Mouse (Mus musculus) MEL (cell line): ENCODE measurements around the gene Trmt10c. TPM values are rescaled to one million over a fixed set of nuclear protein-coding genes. Genes with fewer than 3 reads are reported as not detected.
A peak's percentile ranks its signal among the peaks of the same experiment; 100 is the strongest.

Experiments
- DNase-seq: peaks from one replicate; pipeline ENCODE4 v3.0.0; 2011; ENCODE audit warnings: low read depth, low spot score
- H3K27ac ChIP-seq: 2 replicates; pipeline ENCODE4 v1.5.1; 2012; ENCODE audit warnings: low read depth, mild to moderate bottlenecking, control low read depth, low read length, moderate library complexity; ENCODE audit not compliant: control insufficient read depth
- H3K27me3 ChIP-seq, 2 experiments: fragments of 150-350 bp in 1 of 2; sonication (generic) in 1 of 2; 2 replicates each; pipeline ENCODE4 v1.6.1; 2012; ENCODE audit warnings: low read length in 2 of 2, mild to moderate bottlenecking in 2 of 2, improper control_type of control experiment in 1 of 2, moderate library complexity in 1 of 2; ENCODE audit not compliant: insufficient read depth in 2 of 2, control insufficient read depth in 1 of 2
- H3K36me3 ChIP-seq, 2 experiments: 2 replicates each; pipeline ENCODE4 v1.6.1; 2012 to 2014; ENCODE audit warnings: low read length in 2 of 2, improper control_type of control experiment in 1 of 2, inconsistent platforms in 1 of 2, mild to moderate bottlenecking in 1 of 2; ENCODE audit not compliant: insufficient read depth in 2 of 2, control insufficient read depth in 1 of 2
- H3K4me1 ChIP-seq, 2 experiments: fragments of 150-350 bp in 1 of 2; sonication (generic) in 1 of 2; 2 replicates each; pipeline ENCODE4 v1.6.1; 2012; ENCODE audit warnings: low read length in 2 of 2, improper control_type of control experiment in 1 of 2, mild to moderate bottlenecking in 1 of 2; ENCODE audit not compliant: insufficient read depth in 2 of 2, control insufficient read depth in 1 of 2
- H3K4me3 ChIP-seq, 2 experiments: fragments of 150-350 bp in 1 of 2; sonication (generic) in 1 of 2; 2 replicates each; pipeline ENCODE4 v1.5.1; 2012; ENCODE audit warnings: low read depth in 2 of 2, low read length in 2 of 2, mild to moderate bottlenecking in 2 of 2, moderate library complexity in 2 of 2, control low read depth in 1 of 2, improper control_type of control experiment in 1 of 2; ENCODE audit not compliant: control insufficient read depth in 1 of 2, insufficient read depth in 1 of 2
- H3K79me2 ChIP-seq: 2 replicates; pipeline ENCODE4 v1.6.1; 2012; ENCODE audit warnings: mild to moderate bottlenecking, low read length, moderate library complexity; ENCODE audit not compliant: control insufficient read depth, poor library complexity, insufficient read depth
- H3K9ac ChIP-seq: 2 replicates; pipeline ENCODE4 v1.6.1; 2012; ENCODE audit warnings: low read depth, mild to moderate bottlenecking, control low read depth, low read length, moderate library complexity; ENCODE audit not compliant: control insufficient read depth, poor library complexity, severe bottlenecking
- H3K9me3 ChIP-seq: fragments of 150-350 bp; sonication (generic); replicated peaks from 2 replicates; pipeline ENCODE4 v1.6.1; 2012; ENCODE audit warnings: mild to moderate bottlenecking, low read length, improper control_type of control experiment, moderate library complexity; ENCODE audit not compliant: insufficient read depth
- BHLHE40 ChIP-seq: IDR thresholded peaks from 2 replicates; pipeline ENCODE4 v1.6.1; 2012; ENCODE audit warnings: low read depth, mild to moderate bottlenecking, inconsistent platforms, low read length, improper control_type of control experiment, borderline replicate concordance
- CHD1 ChIP-seq: IDR thresholded peaks from 2 replicates; pipeline ENCODE4 v1.6.1; 2012; ENCODE audit warnings: low read depth, mild to moderate bottlenecking, inconsistent platforms, low read length, improper control_type of control experiment
- CTCF ChIP-seq, 3 experiments: IDR thresholded peaks in 2 of 3; conservative IDR thresholded peaks in 1 of 3; 2 replicates each; pipeline ENCODE4 v1.5.1; 2011 to 2012; ENCODE audit warnings: low read length in 3 of 3, low read depth in 2 of 3, mild to moderate bottlenecking in 2 of 3, improper control_type of control experiment in 1 of 3, inconsistent platforms in 1 of 3, mixed read lengths in 1 of 3, moderate library complexity in 1 of 3; ENCODE audit not compliant: control insufficient read depth in 1 of 3, insufficient read depth in 1 of 3, poor library complexity in 1 of 3, severe bottlenecking in 1 of 3
- E2F4 ChIP-seq: IDR thresholded peaks from 2 replicates; pipeline ENCODE4 v1.6.1; 2011; ENCODE audit warnings: low read depth, low read length, improper control_type of control experiment, borderline replicate concordance
- ELF1 ChIP-seq: IDR thresholded peaks from 2 replicates; pipeline ENCODE4 v1.6.1; 2014; ENCODE audit warnings: low read depth, mild to moderate bottlenecking, inconsistent platforms, low read length, improper control_type of control experiment, moderate library complexity
- EP300 ChIP-seq, 2 experiments: IDR thresholded peaks; 2 replicates each; pipeline ENCODE4 v1.6.1; 2011; ENCODE audit warnings: improper control_type of control experiment in 2 of 2, low read length in 2 of 2, low read depth in 1 of 2, mild to moderate bottlenecking in 1 of 2
- GABPA ChIP-seq: IDR thresholded peaks from 2 replicates; pipeline ENCODE4 v1.6.1; 2012; ENCODE audit warnings: low read depth, mild to moderate bottlenecking, inconsistent platforms, low read length, improper control_type of control experiment, moderate library complexity
- GATA1 ChIP-seq: IDR thresholded peaks from 2 replicates; pipeline ENCODE4 v1.6.1; 2011; ENCODE audit warnings: low read depth, low read length, improper control_type of control experiment
- HCFC1 ChIP-seq: IDR thresholded peaks from 2 replicates; pipeline ENCODE4 v1.6.1; 2012; ENCODE audit warnings: low read depth, mild to moderate bottlenecking, inconsistent platforms, low read length, improper control_type of control experiment, moderate library complexity
- JUND ChIP-seq: IDR thresholded peaks from 2 replicates; pipeline ENCODE4 v1.6.1; 2011; ENCODE audit warnings: low read depth, mild to moderate bottlenecking, improper control_type of control experiment, low read length
- KAT2A ChIP-seq: conservative IDR thresholded peaks from 2 replicates; pipeline ENCODE4 v1.6.1; 2012; ENCODE audit warnings: low read depth, low read length, improper control_type of control experiment, inconsistent platforms
- MAFK ChIP-seq: IDR thresholded peaks from 2 replicates; pipeline ENCODE4 v1.6.1; 2011; ENCODE audit warnings: low read depth, mild to moderate bottlenecking, low read length, improper control_type of control experiment, borderline replicate concordance
- MAX ChIP-seq: IDR thresholded peaks from 2 replicates; pipeline ENCODE4 v1.6.1; 2011; ENCODE audit warnings: low read length, improper control_type of control experiment
- MAZ ChIP-seq: IDR thresholded peaks from 2 replicates; pipeline ENCODE4 v1.6.1; 2012; ENCODE audit warnings: low read depth, mild to moderate bottlenecking, inconsistent platforms, low read length, improper control_type of control experiment
- MEF2A ChIP-seq: IDR thresholded peaks from 2 replicates; pipeline ENCODE4 v1.6.1; 2014; ENCODE audit warnings: low read depth, mild to moderate bottlenecking, inconsistent platforms, low read length, improper control_type of control experiment; ENCODE audit not compliant: poor library complexity, insufficient replicate concordance, severe bottlenecking; ENCODE audit errors: extremely low read depth
- MXI1 ChIP-seq: IDR thresholded peaks from 2 replicates; pipeline ENCODE4 v1.6.1; 2011; ENCODE audit warnings: mild to moderate bottlenecking, low read depth, low read length, improper control_type of control experiment
- MYB ChIP-seq: IDR thresholded peaks from 2 replicates; pipeline ENCODE4 v1.6.1; 2011; ENCODE audit warnings: mild to moderate bottlenecking, low read depth, low read length, improper control_type of control experiment
- MYC ChIP-seq: IDR thresholded peaks from 2 replicates; pipeline ENCODE4 v1.6.1; 2011; ENCODE audit warnings: low read depth, mild to moderate bottlenecking, low read length, improper control_type of control experiment, moderate library complexity
- NELFE ChIP-seq: IDR thresholded peaks from 2 replicates; pipeline ENCODE4 v1.6.1; 2011; ENCODE audit warnings: low read depth, low read length, improper control_type of control experiment
- NRF1 ChIP-seq: IDR thresholded peaks from 2 replicates; pipeline ENCODE4 v1.6.1; 2014; ENCODE audit warnings: low read depth, mild to moderate bottlenecking, inconsistent platforms, low read length, improper control_type of control experiment, moderate library complexity; ENCODE audit not compliant: poor library complexity, insufficient read depth, severe bottlenecking
- POLR2A ChIP-seq, 2 experiments: IDR thresholded peaks; 2 replicates each; pipeline ENCODE4 v1.6.1; 2011 to 2012; ENCODE audit warnings: low read length in 2 of 2, mild to moderate bottlenecking in 2 of 2, control low read depth in 1 of 2, improper control_type of control experiment in 1 of 2, low read depth in 1 of 2, moderate library complexity in 1 of 2; ENCODE audit not compliant: control insufficient read depth in 1 of 2, insufficient read depth in 1 of 2, poor library complexity in 1 of 2
- POLR2AphosphoS2 ChIP-seq: IDR thresholded peaks from 2 replicates; pipeline ENCODE4 v1.6.1; 2011; ENCODE audit warnings: low read length, improper control_type of control experiment
- POLR2AphosphoS5 ChIP-seq: IDR thresholded peaks from 2 replicates; pipeline ENCODE4 v1.6.1; 2012; ENCODE audit warnings: low read depth, borderline replicate concordance, mild to moderate bottlenecking, inconsistent platforms, low read length, moderate library complexity, mixed read lengths
- RAD21 ChIP-seq: IDR thresholded peaks from 2 replicates; pipeline ENCODE4 v1.6.1; 2011; ENCODE audit warnings: mild to moderate bottlenecking, low read depth, low read length, improper control_type of control experiment
- RCOR1 ChIP-seq: IDR thresholded peaks from 2 replicates; pipeline ENCODE4 v1.6.1; 2012; ENCODE audit warnings: low read depth, mild to moderate bottlenecking, inconsistent platforms, low read length, improper control_type of control experiment
- SIN3A ChIP-seq: IDR thresholded peaks from 2 replicates; pipeline ENCODE4 v1.6.1; 2012; ENCODE audit warnings: low read length, improper control_type of control experiment, inconsistent platforms
- SMC3 ChIP-seq: IDR thresholded peaks from 2 replicates; pipeline ENCODE4 v1.6.1; 2011; ENCODE audit warnings: low read depth, low read length, improper control_type of control experiment
- TBP ChIP-seq: IDR thresholded peaks from 2 replicates; pipeline ENCODE4 v1.8.0; 2011; ENCODE audit warnings: low read depth, low read length, improper control_type of control experiment
- TCF12 ChIP-seq: IDR thresholded peaks from 2 replicates; pipeline ENCODE4 v1.6.1; 2014; ENCODE audit warnings: low read depth, mild to moderate bottlenecking, inconsistent platforms, low read length, improper control_type of control experiment, moderate library complexity
- UBTF ChIP-seq: IDR thresholded peaks from 2 replicates; pipeline ENCODE4 v1.6.1; 2012; ENCODE audit warnings: low read depth, mild to moderate bottlenecking, inconsistent platforms, low read length, improper control_type of control experiment, moderate library complexity, borderline replicate concordance; ENCODE audit not compliant: insufficient read depth
- USF2 ChIP-seq, 2 experiments: IDR thresholded peaks; 2 replicates each; pipeline ENCODE4 v1.6.1; 2011 to 2012; ENCODE audit warnings: improper control_type of control experiment in 2 of 2, low read length in 2 of 2, borderline replicate concordance in 1 of 2, inconsistent platforms in 1 of 2, low read depth in 1 of 2, mild to moderate bottlenecking in 1 of 2; ENCODE audit not compliant: insufficient read depth in 1 of 2
- ZC3H11A ChIP-seq: IDR thresholded peaks from 2 replicates; pipeline ENCODE4 v1.6.1; 2012; ENCODE audit warnings: low read depth, mild to moderate bottlenecking, inconsistent platforms, low read length, improper control_type of control experiment
- ZMIZ1 ChIP-seq: IDR thresholded peaks from 2 replicates; pipeline ENCODE4 v1.6.1; 2012; ENCODE audit warnings: low read depth, mild to moderate bottlenecking, inconsistent platforms, low read length, improper control_type of control experiment, moderate library complexity
- ZNF384 ChIP-seq: IDR thresholded peaks from 2 replicates; pipeline ENCODE4 v1.6.1; 2012; ENCODE audit warnings: low read depth, mild to moderate bottlenecking, inconsistent platforms, low read length, improper control_type of control experiment
- polyA plus RNA-seq, 2 experiments: library from polyadenylated mRNA; stranded (reverse) in 1 of 2; unstranded in 1 of 2; fragments of >175 nt in 1 of 2; fragments of >200 nt in 1 of 2; gene quantifications; 2 replicates each; pipeline versions ENCODE4 v1.2.1 to v1.2.4; 2012; ENCODE audit warnings: low replicate concordance in 2 of 2, low read depth in 1 of 2; ENCODE audit not compliant: insufficient read length in 2 of 2, insufficient read depth in 1 of 2, missing spikeins in 1 of 2
- total RNA-seq: library from RNA; depleted of rRNA; stranded (reverse); fragments of 300-350 nt; gene quantifications from 2 replicates; pipeline ENCODE4 v1.2.3, GENCODE M21; 2012; rRNA removed

Gene Trmt10c
- total RNA-seq (28.7 and 32.3 TPM in 2 replicates), polyA plus RNA-seq (10 to 100 TPM; 16.5 to 48.5 TPM)

DNA sequence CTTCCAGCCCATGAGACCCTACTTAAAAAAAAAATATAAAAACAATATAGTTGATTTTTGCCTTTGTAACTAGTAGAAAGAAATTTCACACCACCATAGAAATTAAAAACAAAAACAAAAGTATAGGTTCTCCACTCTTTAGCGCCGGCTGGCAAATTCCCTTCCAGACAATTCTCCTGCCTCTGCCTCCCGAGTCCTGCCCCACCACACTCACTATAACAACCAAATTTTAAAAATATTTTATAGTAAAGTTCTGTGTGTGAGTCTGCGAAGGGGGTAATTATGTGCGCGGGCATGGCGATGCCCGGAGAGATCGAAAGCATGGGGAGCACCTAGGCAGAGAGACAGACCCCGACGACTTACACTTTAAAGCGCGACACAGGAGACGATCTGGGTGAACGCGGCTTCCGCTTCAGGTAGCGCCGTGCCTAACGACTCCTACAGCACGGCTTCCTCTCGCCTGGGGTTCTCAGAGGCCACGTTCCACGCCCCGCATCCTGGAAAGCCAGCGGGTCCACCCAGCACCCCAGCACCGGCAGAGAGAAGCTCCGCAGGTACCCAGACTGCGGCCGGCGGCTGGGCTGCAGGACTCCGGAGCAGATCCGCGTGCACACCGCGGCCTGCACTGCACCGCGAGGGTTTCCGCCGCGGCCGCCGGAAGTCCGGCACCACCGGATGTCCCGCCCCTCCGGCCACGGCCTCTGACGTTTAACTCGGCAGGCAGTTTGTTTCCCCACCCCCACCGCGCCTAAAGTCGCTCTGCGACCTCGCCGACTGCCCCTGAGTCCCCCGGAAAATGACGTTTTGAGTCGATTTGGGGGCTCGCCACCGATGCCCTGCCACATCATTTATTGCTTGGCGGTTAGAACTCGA, at the start of gene Trmt10c:
TSS of gene Trmt10c (minus strand) at position 682 of the 873 bp plus-strand sequence.
- Histone ChIP-seq H3K9me3 (no peaks in the 10 kb centered on the region), H3K4me1 (peaks cover 0 to 6% of the 10 kb centered on the region in 2 experiments; a peak in 1 of 4 replicates), H3K4me3 (peak within 1 kb of the TSS; percentile 93 to 95), H3K27me3 (no peaks in the 10 kb centered on the region), H3K79me2 (peaks cover 32% of the 10 kb centered on the region), H3K36me3 (peaks cover 14 to 27% of the 10 kb centered on the region in 2 experiments), H3K27ac (peak within 1 kb of the TSS; percentile 86), H3K9ac (peak within 1 kb of the TSS; percentile 96)
- peak; percentile 97 for DNase-seq
- no peak; the same call in 1 of the 2 replicates for TF ChIP-seq E2F4
- peak; percentile 80; the same call in 1 of the 2 replicates for TF ChIP-seq UBTF
- no peak for TF ChIP-seq ZC3H11A
- TF ChIP-seq CHD1, result no peak
- peak; percentile 58 for TF ChIP-seq TBP
- no peak for TF ChIP-seq RAD21
- no peak for TF ChIP-seq SMC3
- no peak for TF ChIP-seq NRF1
- no peak; a peak in 1 of 4 replicates for TF ChIP-seq EP300 (IDR thresholded peaks at IDR 0.05; ENCODE audit: low read depth in 1 of 2, low read length in 2 of 2)
- peak; percentile 98 for TF ChIP-seq NELFE
- no peak for TF ChIP-seq JUND
- no peak for TF ChIP-seq GATA1
- peak; percentile 55; the same call in 1 of the 2 replicates for TF ChIP-seq ZMIZ1
- peak; percentile 87 to 96 for TF ChIP-seq POLR2A (IDR thresholded peaks at IDR 0.05; ENCODE audit: control insufficient read depth in 1 of 2, insufficient read depth in 1 of 2, low read depth in 1 of 2, low read length in 2 of 2, poor library complexity in 1 of 2)
- no peak; the same call in 1 of the 2 replicates for TF ChIP-seq MYB
- TF ChIP-seq KAT2A, result no peak; the same call in 1 of the 2 replicates
- peak; percentile 72 for TF ChIP-seq TCF12
- TF ChIP-seq POLR2AphosphoS5, result no peak
- TF ChIP-seq CTCF (IDR thresholded peaks at IDR 0.05 in 2 of 3, conservative IDR thresholded peaks at IDR 0.05 in 1 of 3; ENCODE audit: control insufficient read depth in 1 of 3, insufficient read depth in 1 of 3, low read depth in 2 of 3, low read length in 3 of 3, poor library complexity in 1 of 3, severe bottlenecking in 1 of 3), result no peak
- TF ChIP-seq GABPA, result no peak
- TF ChIP-seq MEF2A, result no peak
- peak; percentile 80; the same call in 1 of the 2 replicates for TF ChIP-seq SIN3A
- TF ChIP-seq MAX, result peak; percentile 85
- peak; percentile 90 for TF ChIP-seq MXI1
- peak; percentile 90; the same call in 1 of the 2 replicates for TF ChIP-seq POLR2AphosphoS2
- 0 out of 2 replicates have a peak, but pooled peaks have one; percentile 39 for TF ChIP-seq RCOR1
- no peak for TF ChIP-seq USF2 (IDR thresholded peaks at IDR 0.05; ENCODE audit: borderline replicate concordance in 1 of 2, insufficient read depth in 1 of 2, low read depth in 1 of 2, low read length in 2 of 2)
- peak; percentile 88; the same call in 1 of the 2 replicates for TF ChIP-seq MYC
- TF ChIP-seq ZNF384, result no peak
- TF ChIP-seq ELF1, result peak; percentile 77
- TF ChIP-seq HCFC1, result peak; percentile 90
- no peak for TF ChIP-seq MAFK
- TF ChIP-seq BHLHE40, result peak; percentile 41; the same call in 1 of the 2 replicates
- peak; percentile 76; the same call in 1 of the 2 replicates for TF ChIP-seq MAZ
